Mouse (Mus musculus) ovary, adult 18-20 months (tissue): Measurements from ENCODE around the gene Syt16.
A peak's percentile ranks its signal among the peaks of the same experiment; 100 is the strongest.

Source experiments
- DNase-seq: peaks from one replicate; pipeline ENCODE4 v3.0.0; 2022; ENCODE audit warnings: low spot score, mixed read lengths

The Syt16 gene

DNA sequence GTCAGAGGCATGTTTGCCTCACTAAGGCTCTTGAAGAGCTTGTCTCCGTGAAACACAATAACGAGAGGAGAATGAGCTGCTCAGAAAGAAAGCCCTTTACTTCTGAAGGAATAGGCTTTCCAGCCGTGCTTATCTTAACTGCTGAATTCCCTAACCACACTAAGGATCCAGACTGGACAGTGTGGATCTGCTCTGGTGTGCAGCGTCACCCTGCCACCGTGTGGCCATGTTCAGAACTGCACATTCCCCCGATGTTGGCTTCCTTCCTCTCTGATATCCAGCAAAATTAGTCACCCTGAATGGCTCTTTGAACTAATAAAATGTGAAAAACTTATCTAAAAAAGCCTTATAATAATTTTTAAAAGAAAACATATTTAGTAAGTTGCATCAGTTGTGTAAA, 16.3 kb downstream of the Syt16 start:
- peak; percentile 30 for DNase-seq

DNA sequence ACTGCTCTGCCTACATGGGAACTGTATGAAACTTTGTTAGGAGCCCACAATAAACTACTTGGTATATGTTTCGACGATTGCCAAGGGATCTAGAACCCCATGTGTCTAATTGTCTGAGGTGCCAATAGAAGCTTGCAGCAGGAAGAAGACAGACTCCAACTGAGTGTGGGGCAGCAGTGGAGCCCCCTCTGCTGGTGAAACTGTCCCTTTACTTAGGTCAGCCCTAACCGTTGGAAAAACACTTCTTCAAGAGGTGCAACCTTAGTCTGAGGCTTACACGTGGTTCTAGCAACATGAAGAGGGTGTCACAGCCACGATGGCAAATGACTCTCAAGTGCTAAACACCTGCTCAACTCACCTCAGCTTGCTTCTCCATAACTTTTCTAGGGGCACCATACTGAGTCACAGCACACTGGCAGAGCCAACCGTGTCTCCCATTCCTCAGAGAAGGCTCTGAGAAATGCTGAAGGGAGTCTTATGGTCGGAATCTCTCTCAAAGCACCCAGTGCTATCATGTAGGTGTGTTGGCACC, 17.3 kb downstream of the Syt16 start:
- no peak for DNase-seq

DNA sequence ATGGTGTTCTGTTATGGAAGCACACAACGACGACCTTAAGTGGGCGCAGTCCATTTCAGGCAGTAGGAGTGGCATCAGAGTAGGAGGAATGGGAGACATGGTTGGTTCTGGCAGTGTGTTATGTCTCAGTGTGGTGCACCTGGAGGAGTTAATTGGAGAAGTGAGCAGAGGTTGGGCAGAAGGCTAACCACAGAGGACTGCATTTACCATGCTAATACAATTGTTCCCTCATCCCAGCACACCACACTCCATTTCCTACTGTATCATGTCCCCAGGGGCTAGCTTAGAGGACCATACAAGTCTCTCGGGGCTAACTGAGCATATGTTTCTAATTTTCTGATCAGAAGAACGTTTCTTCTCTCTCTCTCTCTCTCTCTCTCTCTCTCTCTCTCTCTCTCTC, 18.0 kb downstream of the Syt16 start:
- no peak for DNase-seq

DNA sequence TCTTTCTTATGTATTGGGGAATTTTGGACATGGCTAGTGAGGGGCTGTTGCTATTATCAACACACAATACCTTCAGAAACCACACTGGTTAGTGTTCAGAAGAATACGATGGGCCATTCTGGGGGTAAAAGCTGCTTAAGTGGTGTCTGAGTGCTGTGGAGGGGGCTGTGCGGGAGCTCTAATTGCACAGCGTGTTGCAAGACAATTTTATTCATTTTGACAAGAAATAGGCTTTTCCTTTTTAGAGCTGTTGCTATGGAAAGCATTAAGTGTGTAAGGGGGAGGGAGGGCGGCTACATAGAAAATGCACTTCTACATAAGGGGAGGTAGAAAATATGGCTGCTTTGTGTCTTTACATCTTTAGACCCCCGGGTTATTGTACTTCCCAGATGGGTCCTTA, 25.8 kb downstream of the Syt16 start:
- no peak for DNase-seq

DNA sequence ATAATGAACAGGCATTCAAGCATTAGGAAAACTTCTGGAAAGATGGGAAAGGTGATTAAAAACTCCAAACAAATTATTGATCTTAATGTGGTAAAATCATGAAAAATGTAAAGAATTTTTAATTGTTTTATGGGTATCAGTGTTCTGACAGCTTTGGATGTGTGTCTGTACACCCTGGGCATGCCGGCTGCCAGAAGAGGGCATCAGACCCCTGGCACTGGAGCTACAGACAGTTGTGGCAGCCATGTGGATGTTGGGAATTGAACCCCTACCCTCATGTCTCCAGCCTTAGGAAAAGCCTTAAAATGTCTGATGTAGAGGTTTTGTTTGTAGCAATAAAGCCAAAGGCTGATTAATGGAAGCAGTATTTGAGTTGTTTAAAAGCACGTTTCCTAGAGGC, 27.5 kb downstream of the Syt16 start:
- DNase-seq, result no peak

DNA sequence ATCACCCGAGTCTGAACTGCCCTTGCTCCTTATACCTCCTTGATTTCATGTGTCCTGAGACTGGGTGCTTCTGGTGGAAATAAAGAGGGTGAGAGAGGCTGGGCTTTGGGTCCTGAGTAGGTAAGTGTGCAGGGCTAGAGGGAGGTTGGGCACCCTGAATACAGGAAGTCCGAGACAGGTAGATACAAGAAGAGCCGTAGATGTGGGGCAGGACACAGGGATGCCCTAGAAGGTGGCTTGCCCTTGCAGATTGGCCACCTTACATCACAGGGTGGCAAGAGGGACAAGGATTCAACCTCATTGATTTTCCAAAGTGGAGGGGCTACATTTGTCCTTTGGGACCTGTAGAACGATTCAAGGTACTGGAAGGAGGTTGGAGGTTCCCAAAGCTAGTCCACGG, 45.8 kb downstream of the Syt16 start:
- DNase-seq, result no peak

DNA sequence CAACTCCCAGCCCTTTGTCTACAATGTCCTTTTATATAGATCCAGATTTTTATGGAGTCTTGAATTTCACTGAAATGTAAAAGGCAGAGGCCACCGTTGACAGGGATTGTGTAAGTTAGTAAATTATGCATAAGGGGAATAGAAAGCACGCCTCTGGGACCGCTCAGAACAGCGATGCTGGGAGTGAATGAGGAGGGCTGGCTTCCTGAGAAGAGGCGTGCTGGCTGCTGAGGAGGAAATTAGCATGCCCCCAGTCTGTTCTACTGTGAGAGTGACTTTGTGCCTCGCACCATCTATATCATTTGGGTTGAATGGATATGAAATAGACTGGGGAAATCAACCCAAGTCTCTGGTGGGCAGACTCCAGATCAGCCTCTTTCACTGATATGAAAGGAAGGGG, 46.3 kb downstream of the Syt16 start:
- DNase-seq, result no peak

DNA sequence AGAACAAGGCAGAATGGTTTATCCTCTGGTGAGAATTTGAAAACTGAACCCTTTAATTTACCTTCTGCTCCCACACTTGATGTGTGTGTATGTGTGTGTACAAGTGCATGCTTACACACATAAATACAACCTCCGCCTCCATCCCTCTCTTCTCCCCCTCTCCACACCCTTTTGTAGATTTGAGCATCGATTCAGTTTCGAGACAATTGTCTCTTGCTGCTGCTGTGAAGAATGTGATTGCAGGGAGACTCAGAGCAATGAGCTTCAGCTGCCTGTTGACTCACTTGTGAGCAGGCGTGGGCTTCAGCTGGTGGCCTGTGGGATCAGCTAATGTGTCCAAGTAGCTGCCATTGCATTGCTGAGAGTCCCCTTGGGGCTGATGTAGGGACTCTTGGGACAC, 46.8 kb downstream of the Syt16 start:
- DNase-seq, result no peak

DNA sequence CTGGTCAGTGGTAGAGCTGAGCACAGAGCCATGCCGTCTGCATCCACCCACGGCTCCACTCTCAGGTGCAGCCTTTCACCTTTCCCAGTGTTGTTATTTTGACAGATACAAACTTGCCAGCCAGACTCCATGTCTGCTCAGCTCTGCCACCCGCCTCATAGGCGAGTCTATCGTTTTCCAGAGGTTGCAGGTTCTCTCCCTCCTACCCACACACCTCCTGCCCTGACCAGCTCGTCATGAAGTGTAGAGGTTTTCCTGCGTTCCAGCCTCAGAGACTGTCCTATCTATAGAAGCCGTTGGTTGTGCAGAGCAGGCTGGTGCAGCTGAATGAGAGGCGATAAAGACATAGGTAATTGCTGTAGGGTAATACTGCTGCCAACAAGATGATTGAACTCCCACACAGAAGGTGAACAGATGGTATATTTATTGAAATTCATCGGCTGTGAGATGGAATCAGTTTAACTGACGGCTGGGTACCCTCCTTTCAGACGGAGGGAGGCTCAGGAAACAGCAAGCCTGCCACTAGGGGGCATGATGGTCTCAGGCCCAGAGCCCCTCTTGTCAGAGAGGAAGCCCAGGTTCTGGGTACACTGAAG, 58.0 kb downstream of the Syt16 start:
- no peak for DNase-seq

DNA sequence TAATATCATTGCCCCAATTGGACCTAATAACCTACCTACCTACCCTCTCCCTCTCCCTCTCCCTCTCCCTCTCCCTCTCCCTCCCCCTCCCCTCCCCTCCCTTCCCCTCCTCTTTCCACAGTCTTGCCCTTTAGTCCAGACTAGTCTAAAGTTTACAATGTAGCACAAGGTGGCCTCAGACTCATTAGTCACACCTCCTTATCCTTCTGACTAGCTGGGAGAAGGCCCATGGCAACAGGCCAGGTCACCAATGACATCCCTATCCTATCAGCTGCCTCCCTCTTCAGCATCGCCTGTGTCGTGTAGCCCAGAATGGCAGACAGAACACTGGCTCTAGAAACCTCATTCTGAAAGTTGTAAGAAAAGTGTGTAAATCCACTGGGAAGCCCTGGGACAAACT, 58.7 kb downstream of the Syt16 start:
- DNase-seq, result no peak

DNA sequence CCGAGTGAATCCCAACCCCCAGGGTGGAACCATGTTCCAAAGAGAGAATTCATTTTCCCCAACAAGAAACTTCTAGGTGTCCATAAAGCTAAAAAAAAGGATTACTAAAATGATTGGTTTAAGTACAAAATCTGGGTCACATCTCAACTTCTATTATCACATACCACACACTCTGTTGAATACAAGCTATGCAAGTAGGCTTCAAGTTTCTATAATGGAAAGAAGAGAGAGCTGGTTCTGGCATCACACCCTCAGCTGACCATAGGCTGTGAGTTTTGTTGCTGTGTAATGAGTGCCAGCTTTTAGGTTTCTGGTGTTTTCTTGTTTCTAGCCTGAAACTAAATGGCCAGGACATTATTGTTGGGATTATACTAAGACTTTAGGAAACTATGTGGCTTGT, 65.1 kb downstream of the Syt16 start:
- DNase-seq, result no peak

DNA sequence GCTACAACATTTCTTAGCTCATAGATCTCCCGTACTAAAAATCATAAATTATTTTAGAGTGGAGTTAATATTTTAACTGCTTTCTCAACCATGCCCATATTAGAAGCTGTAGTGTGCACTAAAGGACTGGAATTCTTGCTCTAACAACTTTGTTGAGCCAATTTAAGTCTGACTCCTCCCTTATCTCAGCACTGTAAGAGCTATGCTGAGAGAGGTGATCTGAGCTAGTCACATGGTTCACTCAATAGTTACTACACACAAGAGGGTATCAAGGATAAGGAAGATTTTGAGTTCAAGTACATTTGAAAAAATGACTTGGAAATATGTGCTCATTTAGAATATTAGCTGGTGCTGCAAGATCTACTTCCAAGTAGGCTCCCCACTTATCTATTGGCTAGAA, 71.5 kb downstream of the Syt16 start:
- no peak for DNase-seq

DNA sequence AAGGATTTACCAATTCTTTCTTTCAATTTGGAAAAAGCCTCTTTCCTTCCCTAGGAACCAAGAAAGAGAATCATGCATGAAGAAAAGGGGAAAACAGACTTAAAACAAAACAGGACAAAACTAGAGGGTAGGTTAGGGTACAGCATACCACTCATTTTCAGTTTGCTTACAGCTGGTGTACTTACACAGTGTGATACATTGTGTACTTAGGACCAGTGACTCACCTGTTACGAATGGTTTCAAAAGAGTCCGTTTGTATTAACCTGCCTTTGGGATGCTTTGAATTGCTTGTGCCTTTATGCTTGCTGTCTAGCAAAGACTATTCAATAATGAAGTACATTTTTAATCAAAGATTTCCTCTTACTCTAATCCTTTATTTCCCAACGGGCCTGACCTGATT, 78.1 kb downstream of the Syt16 start:
- no peak for DNase-seq

DNA sequence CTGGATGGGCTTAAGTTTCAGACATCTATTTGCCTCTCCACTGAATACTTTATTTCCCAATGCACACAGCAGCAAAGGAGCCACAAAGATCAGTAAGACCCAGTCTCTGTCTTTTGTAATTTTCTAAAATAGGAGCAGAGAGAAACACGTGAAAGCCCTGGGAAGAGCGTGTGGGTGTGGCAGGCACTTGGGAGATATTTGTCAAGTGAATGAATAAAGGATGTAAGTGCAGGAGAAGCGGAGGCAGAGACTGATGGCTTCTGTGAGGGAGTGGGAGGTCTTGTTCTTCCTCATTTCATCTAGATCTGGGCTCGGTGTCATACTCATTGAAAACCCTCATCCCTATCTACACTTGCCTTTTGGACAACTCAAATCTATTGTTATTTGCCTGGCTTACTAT, 78.6 kb downstream of the Syt16 start:
- DNase-seq, result no peak

DNA sequence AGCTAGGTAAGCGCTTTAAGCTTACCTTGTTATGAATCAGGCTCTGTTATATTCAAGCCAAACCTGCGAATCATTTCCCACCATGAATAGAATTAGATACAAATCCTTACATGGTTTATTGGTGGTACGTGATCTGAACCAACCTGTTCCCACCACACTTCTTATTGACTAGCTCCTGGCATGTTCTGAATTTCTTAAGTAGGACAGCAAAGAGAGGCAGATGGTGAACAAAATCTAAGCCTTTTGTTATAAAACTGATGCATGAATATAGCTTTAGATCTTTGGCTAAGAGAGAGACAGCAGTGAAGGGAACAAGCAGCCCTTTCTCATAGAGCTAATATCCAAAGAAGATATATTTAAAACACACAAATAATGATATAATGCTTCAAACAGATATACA, 83.7 kb downstream of the Syt16 start:
- DNase-seq, result no peak

DNA sequence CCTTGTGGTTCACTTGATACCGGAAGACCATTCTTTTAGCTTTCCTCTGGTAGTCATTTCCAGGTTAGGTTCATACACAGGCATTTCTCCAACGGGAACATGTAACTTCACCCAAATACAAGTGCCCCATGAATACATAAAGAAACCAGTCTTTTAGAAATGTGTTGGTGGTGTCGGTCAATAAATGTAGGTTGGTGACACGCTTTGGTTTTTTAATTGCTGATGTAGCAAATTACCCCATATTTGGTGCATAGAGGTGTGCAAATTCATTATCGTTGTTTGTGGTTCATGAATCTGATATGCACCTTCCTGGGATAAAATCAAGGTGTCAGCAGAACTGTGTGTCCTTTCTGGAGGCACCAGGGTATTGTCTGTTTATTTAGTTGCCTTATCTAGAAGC, 86.9 kb downstream of the Syt16 start:
- DNase-seq, result no peak

DNA sequence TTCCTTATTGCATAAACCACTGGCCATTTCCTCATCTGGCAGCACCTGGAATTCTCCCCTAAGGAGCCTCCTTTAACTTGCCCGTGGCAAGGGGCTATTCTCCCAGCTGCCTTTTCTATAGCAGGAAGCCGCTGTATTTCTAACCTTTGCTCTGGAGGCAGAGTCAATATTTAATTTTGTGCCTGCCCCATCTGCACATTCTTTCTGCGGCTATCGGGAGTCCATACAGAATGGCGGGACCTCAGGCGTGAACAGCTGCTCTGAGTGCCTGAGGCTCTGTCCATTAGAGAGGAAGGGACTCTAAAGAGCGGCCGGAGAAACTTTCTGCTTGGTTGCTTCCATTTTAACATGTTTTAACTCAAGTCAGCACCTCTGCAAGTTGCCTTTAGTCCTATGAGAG, 89.6 kb downstream of the Syt16 start:
- DNase-seq, result no peak

DNA sequence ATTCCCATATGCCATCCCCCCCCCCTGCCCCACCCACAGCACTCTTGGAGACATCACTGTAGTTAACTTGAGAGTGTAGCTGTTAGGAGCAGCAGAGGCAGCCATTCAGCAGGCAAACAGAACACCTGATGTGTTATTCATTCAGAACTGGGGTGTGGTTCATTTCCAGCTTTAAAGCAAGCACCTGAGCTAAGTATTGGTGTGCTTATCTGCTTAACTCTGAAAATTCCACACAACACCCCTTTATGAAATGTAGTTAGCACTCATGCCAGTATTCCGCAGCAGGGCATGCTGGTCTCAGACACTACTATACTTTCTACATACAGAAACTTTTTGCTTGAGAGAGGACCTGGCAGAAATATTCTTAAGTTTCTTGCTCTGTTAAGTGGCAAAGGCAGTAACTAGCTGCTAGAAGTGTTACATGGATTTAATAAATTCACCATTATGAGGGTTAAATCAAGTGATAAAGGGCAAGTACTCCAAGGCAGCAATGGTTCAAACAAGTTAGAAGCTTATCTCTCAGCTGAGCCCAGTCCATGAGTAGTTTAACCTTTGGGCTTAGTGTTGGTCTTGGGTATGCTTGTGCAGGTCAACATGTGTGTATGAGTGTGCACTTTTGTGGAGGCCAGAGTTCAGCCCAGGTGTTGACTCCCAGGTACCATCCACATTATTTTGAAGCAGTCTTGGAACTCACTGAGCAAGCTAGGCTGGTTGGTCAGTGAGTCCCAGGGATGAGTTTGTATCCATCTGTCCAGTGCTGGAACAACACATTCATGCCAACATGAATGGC, 92.1 kb downstream of the Syt16 start:
- DNase-seq, result no peak

DNA sequence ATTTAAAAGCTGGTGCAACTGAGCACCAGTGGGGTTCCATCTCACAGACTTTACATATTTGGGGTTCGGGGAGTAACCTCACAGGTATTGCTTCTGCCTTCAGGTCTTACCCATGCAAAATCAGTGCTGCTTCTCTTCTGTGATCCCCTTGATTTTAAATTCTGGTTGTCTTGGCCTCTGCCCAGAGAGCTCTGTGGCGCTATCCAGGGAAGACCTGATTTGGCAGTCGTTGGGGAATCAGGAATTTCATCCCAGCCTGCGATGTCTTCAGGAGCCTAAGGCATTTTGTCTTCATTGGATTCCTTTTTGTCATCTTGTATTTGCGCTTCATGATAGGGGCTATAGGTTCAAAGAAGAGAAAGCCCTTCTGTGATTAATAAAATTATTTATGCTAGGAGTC, 95.1 kb downstream of the Syt16 start:
- DNase-seq, result no peak

DNA sequence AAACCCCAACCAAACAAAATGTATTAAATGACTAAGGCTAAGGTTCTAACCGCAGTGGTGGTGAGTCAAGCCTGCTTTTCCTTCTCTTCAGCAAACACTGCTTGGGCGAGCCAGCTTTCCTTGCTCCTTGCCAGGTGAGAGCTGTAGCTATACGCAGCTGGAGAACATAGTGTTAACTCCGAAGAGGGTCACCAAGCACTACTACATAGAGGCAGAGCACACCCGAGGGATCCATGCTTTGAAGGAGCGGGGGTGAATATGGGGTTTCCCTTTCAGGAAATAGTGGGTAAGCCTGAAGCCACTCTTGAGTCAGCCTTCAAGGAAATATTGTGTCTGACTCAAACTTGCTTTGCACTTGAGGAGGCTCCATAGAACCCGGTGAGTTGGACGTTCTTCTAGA, 95.6 kb downstream of the Syt16 start:
- DNase-seq, result no peak

DNA sequence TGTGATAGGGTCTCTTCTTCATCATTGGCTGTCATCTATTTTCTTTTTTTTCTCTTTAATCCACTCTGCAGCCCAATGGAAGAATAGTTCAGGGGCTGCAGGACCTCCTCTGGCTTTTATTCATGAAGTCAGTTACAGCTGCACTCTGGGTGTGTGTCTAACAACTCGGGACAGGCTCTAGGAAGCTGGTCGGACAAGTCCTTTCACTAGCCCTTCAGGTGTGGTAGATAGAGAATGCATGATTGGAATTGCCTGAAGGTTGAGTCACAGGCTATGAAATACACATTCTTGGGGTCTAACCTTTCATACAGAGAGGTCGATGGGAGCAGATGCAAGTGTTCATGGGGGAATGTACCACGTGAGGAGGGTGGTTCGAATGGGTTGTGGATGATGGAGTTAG, 97.2 kb downstream of the Syt16 start:
- DNase-seq, result no peak

DNA sequence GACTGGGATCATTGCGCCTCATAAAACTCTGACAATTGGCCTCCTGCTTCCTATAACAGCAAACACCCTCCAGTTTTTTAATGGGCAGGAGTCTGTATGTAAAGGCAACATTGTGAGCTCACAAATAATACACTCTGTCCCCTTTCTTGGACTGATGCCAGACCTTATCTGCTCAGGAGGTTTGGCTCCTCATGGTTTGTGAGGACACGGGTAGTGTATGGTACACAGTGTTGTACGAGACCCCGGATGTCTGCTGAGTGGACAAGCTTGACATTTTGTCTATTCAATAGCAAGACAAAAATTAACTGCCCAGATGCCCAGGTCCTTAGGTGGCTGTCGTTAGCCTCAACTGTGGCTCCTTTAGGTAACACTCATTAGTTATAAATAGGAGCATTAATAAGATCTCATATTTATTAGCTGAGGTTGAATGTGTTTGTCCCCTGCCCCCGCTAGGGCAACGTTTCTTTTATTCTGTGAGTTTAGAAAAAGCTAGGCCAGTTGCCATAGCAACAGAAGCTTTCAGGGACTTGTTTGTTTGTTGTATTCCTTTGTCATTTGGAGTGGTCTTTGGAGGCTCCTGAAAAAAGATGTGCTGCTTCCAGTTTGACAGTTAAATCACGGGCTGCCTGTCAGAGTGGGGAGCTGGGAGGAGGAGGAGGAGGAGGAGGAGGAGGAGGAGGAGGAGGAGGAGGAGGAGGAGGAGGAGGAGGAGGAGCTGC, 101.3 kb downstream of the Syt16 start:
- DNase-seq, result no peak

DNA sequence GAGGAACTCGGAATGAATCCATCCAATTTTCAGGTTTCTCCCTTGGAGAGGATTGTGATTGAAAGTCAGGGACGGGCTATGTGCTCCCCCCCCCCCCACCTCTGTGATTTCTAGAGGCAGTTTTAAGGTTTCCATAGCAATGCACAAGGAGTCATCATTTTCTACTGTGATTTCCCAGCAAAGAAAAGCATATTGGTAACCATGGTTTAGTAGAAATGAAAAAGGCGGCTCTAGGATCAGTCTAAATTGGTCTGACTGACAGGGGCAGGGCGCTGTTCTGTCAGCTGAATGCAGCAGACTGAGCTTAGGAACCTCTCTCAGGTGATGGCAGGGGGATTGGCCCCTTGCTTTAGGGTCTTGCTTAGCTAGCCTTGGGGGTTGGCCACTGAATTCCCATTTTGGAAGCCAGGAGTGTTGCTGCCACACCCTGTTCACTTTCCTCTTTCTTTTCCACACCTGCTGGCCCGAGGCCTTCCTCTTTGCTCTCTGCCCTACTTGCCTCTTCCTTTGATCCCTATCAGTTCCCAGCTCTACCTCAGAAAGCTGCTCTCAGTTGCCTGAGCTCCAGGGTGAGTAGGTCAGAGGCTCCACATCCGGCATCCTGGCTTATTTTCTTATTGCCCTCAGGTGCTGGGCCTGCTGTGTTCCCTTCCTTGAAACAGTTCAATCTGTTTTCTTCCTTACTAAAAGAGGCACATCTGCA, 108.5 kb downstream of the Syt16 start:
- no peak for DNase-seq
